Mouse (Mus musculus) embryo, embryonic 10 days (tissue): ENCODE results near the gene Rnf128.
A peak's percentile ranks its signal among the peaks of the same experiment; 100 is the strongest.

Experiments
- DNase-seq: peaks from one replicate; pipeline ENCODE4 v3.0.0-alpha.2; 2015; ENCODE audit warnings: low spot score

The Rnf128 gene

GRCm38 (mm10) chrX:139622071-139622470, 59.0 kb downstream of the Rnf128 start:
- no peak for DNase-seq

- DNase-seq, result no peak
Measured at GRCm38 (mm10) chrX:139634758-139635157, 71.6 kb downstream of the Rnf128 start.

- no peak for DNase-seq
Measured at GRCm38 (mm10) chrX:139639744-139640143, 76.6 kb downstream of the Rnf128 start.

- DNase-seq, result no peak
Measured at GRCm38 (mm10) chrX:139640418-139640817, 77.3 kb downstream of the Rnf128 start.

- no peak for DNase-seq
Measured at GRCm38 (mm10) chrX:139652226-139652625, 89.1 kb downstream of the Rnf128 start.

GRCm38 (mm10) chrX:139653292-139653691, 90.2 kb downstream of the Rnf128 start:
- DNase-seq, result no peak

GRCm38 (mm10) chrX:139654350-139655063, 91.4 kb downstream of the Rnf128 start:
- DNase-seq, result no peak

- no peak for DNase-seq
Measured at GRCm38 (mm10) chrX:139662111-139662510, 99.0 kb downstream of the Rnf128 start.

GRCm38 (mm10) chrX:139665829-139666228, 102.7 kb downstream of the Rnf128 start:
- peak; percentile 24 for DNase-seq

- DNase-seq, result no peak
Measured at GRCm38 (mm10) chrX:139684410-139684774, 121.3 kb downstream of the Rnf128 start.

GRCm38 (mm10) chrX:139684775-139685695, 121.9 kb downstream of the Rnf128 start, which contains the start of gene Tbc1d8b:
TSS of gene Tbc1d8b (plus strand) at chrX:139684996.
- peak; percentile 90 for DNase-seq

GRCm38 (mm10) chrX:139714381-139714780, 151.3 kb downstream of the Rnf128 start, which contains the start of gene Gm15013:
TSS of gene Gm15013 (minus strand) at chrX:139714481.
- DNase-seq, result no peak

GRCm38 (mm10) chrX:139722350-139722749, 159.2 kb downstream of the Rnf128 start:
- DNase-seq, result no peak
